Mouse (Mus musculus): ENCODE data around the gene Ggt1. TPM values are rescaled to one million over a fixed set of nuclear protein-coding genes. Genes with fewer than 3 reads are reported as not detected.

The Ggt1 gene
- polyA plus RNA-seq, 2 experiments: 0.34 to 1.3 TPM

DNA sequence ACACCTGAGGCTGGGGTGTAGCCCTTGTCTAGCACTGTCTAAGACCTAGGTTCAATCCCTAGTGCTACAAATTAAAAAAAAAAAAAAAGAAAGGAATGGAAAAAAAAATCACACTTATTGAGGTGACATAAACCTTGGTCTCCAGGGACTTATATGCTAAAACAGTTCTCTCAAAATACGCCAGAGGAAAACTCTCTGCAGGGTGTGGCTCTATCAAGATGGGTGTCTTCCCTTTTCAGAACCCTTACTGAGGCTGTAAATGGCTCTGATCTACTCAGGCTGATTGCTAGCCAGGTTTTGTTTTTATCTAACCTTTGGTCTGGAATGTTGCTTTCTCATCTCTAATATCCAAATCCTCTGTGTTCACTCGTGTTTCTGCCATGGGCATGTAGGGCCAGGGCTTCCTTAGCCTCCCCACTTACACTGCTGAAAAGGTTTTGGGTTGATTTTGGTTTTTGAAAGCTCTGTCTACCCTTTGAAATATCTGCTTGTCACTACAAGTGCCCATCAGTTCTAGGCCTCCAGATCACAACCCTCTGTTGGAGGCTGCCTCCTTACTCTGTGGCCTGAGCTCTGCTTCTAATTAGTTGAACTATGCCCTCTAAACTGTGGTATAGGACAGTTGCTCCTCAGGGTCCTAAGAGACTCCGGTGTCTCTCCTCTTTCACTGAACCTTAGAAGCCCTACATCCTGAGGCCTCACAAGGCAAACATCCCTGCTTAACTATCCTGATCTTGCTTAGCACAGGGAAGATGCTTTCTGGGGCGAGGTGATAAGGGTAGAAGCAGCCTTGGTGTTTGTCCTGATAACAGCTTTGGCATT is 46.0 kb upstream of the Ggt1 start:
- Histone ChIP-seq H3K4me1 (ENCODE audit: control insufficient read depth, insufficient read depth, low read length) (peaks cover 17% of the 10 kb centered on the region), H3K9me3 (ENCODE audit: control insufficient read depth, low read length) (no peaks in the 10 kb centered on the region), H3K9ac (ENCODE audit: low read depth, low read length, severe bottlenecking) (peak overlapping the region; percentile 85; the same call in 1 of the 2 replicates), H3K27me3 (ENCODE audit: control insufficient read depth, insufficient read depth, low read length) (no peaks in the 10 kb centered on the region), H3K27ac (replicated peaks; ENCODE audit: low read depth, low read length) (no peak overlapping the region), H3K4me3 (replicated peaks; ENCODE audit: low read length) (peak overlapping the region; percentile 71; the same call in 1 of the 2 replicates), H3K36me3 (ENCODE audit: control insufficient read depth, insufficient read depth, low read length) (peaks cover 26% of the 10 kb centered on the region), H3K4me2 (replicated peaks; ENCODE audit: low read depth, low read length, severe bottlenecking) (no peak overlapping the region)
- DNase-seq (ENCODE audit: low spot score): no peak
- WGBS: 49% methylated on average over 4 of the region's 4 CpGs
- no peak for ATAC-seq (ENCODE audit: low FRiP score, low read depth)
- no peak for TF ChIP-seq POLR2A (IDR thresholded peaks at IDR 0.05; ENCODE audit: borderline replicate concordance, extremely low read depth, insufficient read depth, insufficient read length)

- no peaks in the 10 kb centered on the region for H3K27me3 ChIP-seq (ENCODE audit: control insufficient read depth, insufficient read depth, low read length)
- peaks cover 17% of the 10 kb centered on the region for H3K4me1 ChIP-seq (ENCODE audit: control insufficient read depth, insufficient read depth, low read length)
- WGBS: 23% methylated on average over 8 of the region's 8 CpGs
- H3K4me2 ChIP-seq (replicated peaks; ENCODE audit: low read depth, low read length, severe bottlenecking): peak overlapping the region; percentile 84
- peak overlapping the region; percentile 85 for H3K9ac ChIP-seq (ENCODE audit: low read depth, low read length, severe bottlenecking)
- ATAC-seq (ENCODE audit: low FRiP score, low read depth): no peak
- no peaks in the 10 kb centered on the region for H3K9me3 ChIP-seq (ENCODE audit: control insufficient read depth, low read length)
- no peak for TF ChIP-seq POLR2A (IDR thresholded peaks at IDR 0.05; ENCODE audit: borderline replicate concordance, extremely low read depth, insufficient read depth, insufficient read length)
- DNase-seq (ENCODE audit: low spot score): no peak
- H3K36me3 ChIP-seq (ENCODE audit: control insufficient read depth, insufficient read depth, low read length): peaks cover 26% of the 10 kb centered on the region
- H3K27ac ChIP-seq (replicated peaks; ENCODE audit: low read depth, low read length): 0 out of 2 replicates have a peak overlapping the region, but pooled peaks have one; percentile 89
- H3K4me3 ChIP-seq (replicated peaks; ENCODE audit: low read length): peak overlapping the region; percentile 71
These were observed 45.2 kb upstream of the Ggt1 start for GRCm38 (mm10) chr10:75516038-75516723.

DNA sequence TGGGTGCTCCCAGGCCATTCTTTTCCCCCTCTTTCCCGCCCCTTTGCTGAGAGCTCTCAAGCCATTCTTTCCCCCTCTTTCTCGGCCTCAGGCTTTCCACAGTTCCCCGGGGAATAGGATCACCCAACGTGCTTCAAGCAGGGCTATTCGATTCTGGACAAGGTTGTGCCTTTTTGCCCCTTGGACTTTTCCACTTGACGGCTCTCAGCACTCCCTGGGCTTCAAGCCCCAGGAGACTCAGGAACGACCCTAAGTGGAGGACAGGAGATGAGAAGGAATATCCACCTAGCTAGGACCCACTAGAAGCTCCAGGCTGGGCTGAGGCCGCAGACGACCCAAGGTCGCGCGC is 44.7 kb upstream of the Ggt1 start:
- H3K4me3 ChIP-seq (replicated peaks; ENCODE audit: low read length): peak overlapping the region; percentile 71
- no peak for ATAC-seq (ENCODE audit: low FRiP score, low read depth)
- H3K36me3 ChIP-seq (ENCODE audit: control insufficient read depth, insufficient read depth, low read length): peaks cover 26% of the 10 kb centered on the region
- peak; percentile 6 for DNase-seq (ENCODE audit: low spot score)
- peaks cover 17% of the 10 kb centered on the region for H3K4me1 ChIP-seq (ENCODE audit: control insufficient read depth, insufficient read depth, low read length)
- peak overlapping the region; percentile 84 for H3K4me2 ChIP-seq (replicated peaks; ENCODE audit: low read depth, low read length, severe bottlenecking)
- TF ChIP-seq POLR2A (IDR thresholded peaks at IDR 0.05; ENCODE audit: borderline replicate concordance, extremely low read depth, insufficient read depth, insufficient read length): no peak
- H3K9me3 ChIP-seq (ENCODE audit: control insufficient read depth, low read length): no peaks in the 10 kb centered on the region
- WGBS: 2% methylated on average over 12 of the region's 12 CpGs
- H3K9ac ChIP-seq (ENCODE audit: low read depth, low read length, severe bottlenecking): peak overlapping the region; percentile 85
- no peaks in the 10 kb centered on the region for H3K27me3 ChIP-seq (ENCODE audit: control insufficient read depth, insufficient read depth, low read length)
- peak overlapping the region; percentile 89 for H3K27ac ChIP-seq (replicated peaks; ENCODE audit: low read depth, low read length)

- peaks cover 17% of the 10 kb centered on the region for H3K4me1 ChIP-seq (ENCODE audit: control insufficient read depth, insufficient read depth, low read length)
- peaks cover 26% of the 10 kb centered on the region for H3K36me3 ChIP-seq (ENCODE audit: control insufficient read depth, insufficient read depth, low read length)
- peak within 1 kb of the TSS; percentile 84 for H3K4me2 ChIP-seq (replicated peaks; ENCODE audit: low read depth, low read length, severe bottlenecking)
- TF ChIP-seq POLR2A (IDR thresholded peaks at IDR 0.05; ENCODE audit: borderline replicate concordance, extremely low read depth, insufficient read depth, insufficient read length): peak; percentile 55; the same call in 1 of the 2 replicates
- H3K27me3 ChIP-seq (ENCODE audit: control insufficient read depth, insufficient read depth, low read length): no peaks in the 10 kb centered on the region
- H3K9me3 ChIP-seq (ENCODE audit: control insufficient read depth, low read length): no peaks in the 10 kb centered on the region
- H3K27ac ChIP-seq (replicated peaks; ENCODE audit: low read depth, low read length): peak within 1 kb of the TSS; percentile 93
- ATAC-seq (ENCODE audit: low FRiP score, low read depth) (peak; percentile 98), DNase-seq (ENCODE audit: low spot score) (peak; percentile 98)
- peak within 1 kb of the TSS; percentile 85 for H3K9ac ChIP-seq (ENCODE audit: low read depth, low read length, severe bottlenecking)
- peak within 1 kb of the TSS; percentile 71 for H3K4me3 ChIP-seq (replicated peaks; ENCODE audit: low read length)
- WGBS: 0% methylated on average over 23 of the region's 52 CpGs
These were observed 44.2 kb upstream of the Ggt1 start, which contains the start of gene Snrpd3 for GRCm38 (mm10) chr10:75517073-75517757. Gene Snrpd3, plus strand, starts transcription at chr10:75517551.

DNA sequence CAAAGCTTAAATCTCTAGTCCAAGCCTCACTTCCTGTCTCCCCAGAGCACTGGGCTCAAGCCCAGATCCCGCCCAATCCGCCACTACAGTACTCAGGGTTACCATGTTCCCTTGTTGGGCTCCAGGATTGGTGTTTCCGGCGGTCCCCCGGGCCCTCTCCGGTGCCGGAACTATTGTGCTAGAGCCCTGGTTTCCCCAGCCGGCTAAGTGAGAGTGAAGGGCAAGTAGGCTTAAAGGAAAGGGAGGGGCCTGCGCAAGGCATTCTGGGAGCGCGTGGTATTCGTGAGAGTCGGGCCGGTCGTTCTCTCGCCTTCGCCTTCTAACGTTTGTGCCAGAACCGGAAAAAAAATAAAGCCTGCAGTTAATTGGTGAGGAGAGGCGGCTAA is 43.7 kb upstream of the Ggt1 start, which contains the start of gene Gucd1:
Gene Gucd1, minus strand, starts transcription at position 215 of the 386 bp plus-strand sequence.
- H3K27me3 ChIP-seq (ENCODE audit: control insufficient read depth, insufficient read depth, low read length): no peaks in the 10 kb centered on the region
- H3K4me1 ChIP-seq (ENCODE audit: control insufficient read depth, insufficient read depth, low read length): peaks cover 17% of the 10 kb centered on the region
- H3K4me2 ChIP-seq (replicated peaks; ENCODE audit: low read depth, low read length, severe bottlenecking): peak within 1 kb of the TSS; percentile 84
- peak within 1 kb of the TSS; percentile 71 for H3K4me3 ChIP-seq (replicated peaks; ENCODE audit: low read length)
- WGBS: 0% methylated on average over 20 of the region's 20 CpGs
- peak; percentile 53; the same call in 1 of the 2 replicates for TF ChIP-seq POLR2A (IDR thresholded peaks at IDR 0.05; ENCODE audit: borderline replicate concordance, extremely low read depth, insufficient read depth, insufficient read length)
- DNase-seq (ENCODE audit: low spot score): peak; percentile 95
- peak within 1 kb of the TSS; percentile 93 for H3K27ac ChIP-seq (replicated peaks; ENCODE audit: low read depth, low read length)
- H3K9me3 ChIP-seq (ENCODE audit: control insufficient read depth, low read length): no peaks in the 10 kb centered on the region
- ATAC-seq (ENCODE audit: low FRiP score, low read depth): peak; percentile 90
- peak within 1 kb of the TSS; percentile 85 for H3K9ac ChIP-seq (ENCODE audit: low read depth, low read length, severe bottlenecking)
- peaks cover 29% of the 10 kb centered on the region for H3K36me3 ChIP-seq (ENCODE audit: control insufficient read depth, insufficient read depth, low read length)
